Mouse (Mus musculus): ENCODE results near the gene Ado.

The Ado gene

GRCm38 (mm10) chr10:67548877-67549731, at the start of gene Ado:
Ado (minus strand) TSS chr10:67548955.
- peak; percentile 95 for DNase-seq (ENCODE audit: low read depth, low spot score)

- DNase-seq (ENCODE audit: low read depth, low spot score), result no peak
These were observed 46.5 kb upstream of the Ado start for GRCm38 (mm10) chr10:67595278-67595677.

GRCm38 (mm10) chr10:67585873-67586610, 37.3 kb upstream of the Ado start:
- no peak for DNase-seq (ENCODE audit: low read depth, low spot score)

GRCm38 (mm10) chr10:67581698-67582285, 33.0 kb upstream of the Ado start:
- DNase-seq (ENCODE audit: low read depth, low spot score), result peak; percentile 73

GRCm38 (mm10) chr10:67579830-67580229, 31.1 kb upstream of the Ado start:
- DNase-seq (ENCODE audit: low read depth, low spot score), result no peak

GRCm38 (mm10) chr10:67573310-67573709, 24.6 kb upstream of the Ado start:
- no peak for DNase-seq (ENCODE audit: low read depth, low spot score)

- no peak for DNase-seq (ENCODE audit: low read depth, low spot score)
These were observed 22.7 kb upstream of the Ado start for GRCm38 (mm10) chr10:67571443-67571842.

- no peak for DNase-seq (ENCODE audit: low read depth, low spot score)
These were observed 20.8 kb upstream of the Ado start for GRCm38 (mm10) chr10:67569539-67569938.

GRCm38 (mm10) chr10:67566104-67566503, 17.3 kb upstream of the Ado start:
- no peak for DNase-seq (ENCODE audit: low read depth, low spot score)

- no peak for DNase-seq (ENCODE audit: low read depth, low spot score)
These were observed 15.8 kb upstream of the Ado start for GRCm38 (mm10) chr10:67564509-67564908.

GRCm38 (mm10) chr10:67561185-67561584, 12.4 kb upstream of the Ado start:
- no peak for DNase-seq (ENCODE audit: low read depth, low spot score)

- no peak for DNase-seq (ENCODE audit: low read depth, low spot score)
These were observed 11.1 kb upstream of the Ado start for GRCm38 (mm10) chr10:67559765-67560394.

- DNase-seq (ENCODE audit: low read depth, low spot score), result no peak
These were observed 9.3 kb upstream of the Ado start for GRCm38 (mm10) chr10:67558053-67558452.

GRCm38 (mm10) chr10:67548261-67548854, 397 bp downstream of the Ado start:
- DNase-seq (ENCODE audit: low read depth, low spot score), result peak; percentile 66

- peak; percentile 44 for DNase-seq (ENCODE audit: low read depth, low spot score)
These were observed 900 bp downstream of the Ado start for GRCm38 (mm10) chr10:67547850-67548260.

- DNase-seq (ENCODE audit: low read depth, low spot score), result no peak
These were observed 8.2 kb downstream of the Ado start for GRCm38 (mm10) chr10:67540591-67540990.

GRCm38 (mm10) chr10:67539401-67539730, 9.4 kb downstream of the Ado start:
- no peak for DNase-seq (ENCODE audit: low read depth, low spot score)

- peak; percentile 56 for DNase-seq (ENCODE audit: low read depth, low spot score)
These were observed 10.0 kb downstream of the Ado start for GRCm38 (mm10) chr10:67538585-67539400.

GRCm38 (mm10) chr10:67538106-67538505, 10.6 kb downstream of the Ado start:
- peak; percentile 33 for DNase-seq (ENCODE audit: low read depth, low spot score)

- DNase-seq (ENCODE audit: low read depth, low spot score), result peak; percentile 94
These were observed 11.4 kb downstream of the Ado start for GRCm38 (mm10) chr10:67537151-67537994.
